Mouse (Mus musculus): ENCODE measurements around the gene Rnf149. TPM values are rescaled to one million over a fixed set of nuclear protein-coding genes. Genes with fewer than 3 reads are reported as not detected.
"Not testable (repeated sequence)": the region's sequence is repeated elsewhere in the genome, so short reads cannot be mapped to it uniquely, and the experiment has no call there.

The Rnf149 gene
- polyA plus RNA-seq, 1 experiment, result 35.4 TPM

- Histone ChIP-seq H3K4me3 (ENCODE audit: low read depth, low read length) (0 out of 2 replicates have a peak overlapping the region, but pooled peaks have one; percentile 14), H3K4me1 (ENCODE audit: control insufficient read depth, insufficient read depth, low read length) (no peaks in the 10 kb centered on the region), H3K36me3 (ENCODE audit: control insufficient read depth, insufficient read depth, low read length, poor library complexity, severe bottlenecking) (no peaks in the 10 kb centered on the region), H3K9me3 (replicated peaks; ENCODE audit: control insufficient read depth, insufficient read depth, low read length, poor library complexity, severe bottlenecking) (no peaks in the 10 kb centered on the region), H3K27ac (ENCODE audit: insufficient read depth, low read length) (peak overlapping the region; percentile 53; the same call in 1 of the 2 replicates), H3K27me3 (ENCODE audit: control insufficient read depth, insufficient read depth, low read length, poor library complexity, severe bottlenecking) (no peaks in the 10 kb centered on the region), H3K9ac (ENCODE audit: low read depth, poor library complexity, severe bottlenecking) (peak overlapping the region; percentile 25; the same call in 1 of the 2 replicates)
- TF ChIP-seq POLR2A (IDR thresholded peaks at IDR 0.05; ENCODE audit: insufficient read depth, low read length) (no peak), CTCF (IDR thresholded peaks at IDR 0.05; ENCODE audit: low read depth, low read length) (peak; percentile 19), EP300 (IDR thresholded peaks at IDR 0.05; ENCODE audit: insufficient read depth, low read depth, low read length) (no peak)
Observed at GRCm38 (mm10) chr1:39614462-39615279, 37.5 kb upstream of the Rnf149 start.

- peaks cover 3% of the 10 kb centered on the region for H3K4me1 ChIP-seq (ENCODE audit: control insufficient read depth, insufficient read depth, low read length)
- no peak overlapping the region for H3K27ac ChIP-seq (ENCODE audit: insufficient read depth, low read length)
Observed at GRCm38 (mm10) chr1:39613061-39613460, 35.9 kb upstream of the Rnf149 start.

GRCm38 (mm10) chr1:39612491-39612890, 35.3 kb upstream of the Rnf149 start:
- no peaks in the 10 kb centered on the region for H3K36me3 ChIP-seq (ENCODE audit: control insufficient read depth, insufficient read depth, low read length, poor library complexity, severe bottlenecking)
- H3K4me3 ChIP-seq (ENCODE audit: low read depth, low read length), result no peak overlapping the region

More at GRCm38 (mm10) chr1:39613061-39613460, 35.9 kb upstream of the Rnf149 start:
- H3K36me3 ChIP-seq (ENCODE audit: control insufficient read depth, insufficient read depth, low read length, poor library complexity, severe bottlenecking), result no peaks in the 10 kb centered on the region
- no peak overlapping the region for H3K4me3 ChIP-seq (ENCODE audit: low read depth, low read length)
- no peak overlapping the region for H3K9ac ChIP-seq (ENCODE audit: low read depth, poor library complexity, severe bottlenecking)
- TF ChIP-seq POLR2A (IDR thresholded peaks at IDR 0.05; ENCODE audit: insufficient read depth, low read length) (no peak), EP300 (IDR thresholded peaks at IDR 0.05; ENCODE audit: insufficient read depth, low read depth, low read length) (no peak), CTCF (IDR thresholded peaks at IDR 0.05; ENCODE audit: low read depth, low read length) (no peak)
- no peaks in the 10 kb centered on the region for H3K27me3 ChIP-seq (ENCODE audit: control insufficient read depth, insufficient read depth, low read length, poor library complexity, severe bottlenecking)
- H3K9me3 ChIP-seq (replicated peaks; ENCODE audit: control insufficient read depth, insufficient read depth, low read length, poor library complexity, severe bottlenecking), result no peaks in the 10 kb centered on the region

GRCm38 (mm10) chr1:39608534-39608933, 31.3 kb upstream of the Rnf149 start:
- Histone ChIP-seq H3K27me3 (ENCODE audit: control insufficient read depth, insufficient read depth, low read length, poor library complexity, severe bottlenecking) (no peaks in the 10 kb centered on the region), H3K27ac (ENCODE audit: insufficient read depth, low read length) (no peak overlapping the region), H3K36me3 (ENCODE audit: control insufficient read depth, insufficient read depth, low read length, poor library complexity, severe bottlenecking) (no peaks in the 10 kb centered on the region), H3K4me1 (ENCODE audit: control insufficient read depth, insufficient read depth, low read length) (peaks cover 3% of the 10 kb centered on the region), H3K9ac (ENCODE audit: low read depth, poor library complexity, severe bottlenecking) (no peak overlapping the region), H3K4me3 (ENCODE audit: low read depth, low read length) (no peak overlapping the region), H3K9me3 (replicated peaks; ENCODE audit: control insufficient read depth, insufficient read depth, low read length, poor library complexity, severe bottlenecking) (no peaks in the 10 kb centered on the region)
- TF ChIP-seq CTCF (IDR thresholded peaks at IDR 0.05; ENCODE audit: low read depth, low read length), result no peak
- no peak for TF ChIP-seq EP300 (IDR thresholded peaks at IDR 0.05; ENCODE audit: insufficient read depth, low read depth, low read length)
- no peak for TF ChIP-seq POLR2A (IDR thresholded peaks at IDR 0.05; ENCODE audit: insufficient read depth, low read length)

More at GRCm38 (mm10) chr1:39612491-39612890, 35.3 kb upstream of the Rnf149 start:
- no peaks in the 10 kb centered on the region for H3K27me3 ChIP-seq (ENCODE audit: control insufficient read depth, insufficient read depth, low read length, poor library complexity, severe bottlenecking)
- no peak overlapping the region for H3K27ac ChIP-seq (ENCODE audit: insufficient read depth, low read length)
- H3K9me3 ChIP-seq (replicated peaks; ENCODE audit: control insufficient read depth, insufficient read depth, low read length, poor library complexity, severe bottlenecking), result no peaks in the 10 kb centered on the region
- no peak for TF ChIP-seq CTCF (IDR thresholded peaks at IDR 0.05; ENCODE audit: low read depth, low read length)
- TF ChIP-seq EP300 (IDR thresholded peaks at IDR 0.05; ENCODE audit: insufficient read depth, low read depth, low read length), result no peak
- TF ChIP-seq POLR2A (IDR thresholded peaks at IDR 0.05; ENCODE audit: insufficient read depth, low read length), result no peak
- no peak overlapping the region for H3K9ac ChIP-seq (ENCODE audit: low read depth, poor library complexity, severe bottlenecking)
- H3K4me1 ChIP-seq (ENCODE audit: control insufficient read depth, insufficient read depth, low read length), result peaks cover 3% of the 10 kb centered on the region

- Histone ChIP-seq H3K27ac (ENCODE audit: insufficient read depth, low read length) (no peak overlapping the region), H3K9ac (ENCODE audit: low read depth, poor library complexity, severe bottlenecking) (no peak overlapping the region), H3K27me3 (ENCODE audit: control insufficient read depth, insufficient read depth, low read length, poor library complexity, severe bottlenecking) (no peaks in the 10 kb centered on the region), H3K36me3 (ENCODE audit: control insufficient read depth, insufficient read depth, low read length, poor library complexity, severe bottlenecking) (no peaks in the 10 kb centered on the region), H3K9me3 (replicated peaks; ENCODE audit: control insufficient read depth, insufficient read depth, low read length, poor library complexity, severe bottlenecking) (no peaks in the 10 kb centered on the region), H3K4me3 (ENCODE audit: low read depth, low read length) (no peak overlapping the region), H3K4me1 (ENCODE audit: control insufficient read depth, insufficient read depth, low read length) (no peaks in the 10 kb centered on the region)
- TF ChIP-seq EP300 (IDR thresholded peaks at IDR 0.05; ENCODE audit: insufficient read depth, low read depth, low read length) (no peak), POLR2A (IDR thresholded peaks at IDR 0.05; ENCODE audit: insufficient read depth, low read length) (no peak), CTCF (IDR thresholded peaks at IDR 0.05; ENCODE audit: low read depth, low read length) (no peak)
Observed at GRCm38 (mm10) chr1:39602477-39602876, 25.3 kb upstream of the Rnf149 start.

GRCm38 (mm10) chr1:39598726-39599125, 21.5 kb upstream of the Rnf149 start:
- no peak overlapping the region for H3K27ac ChIP-seq (ENCODE audit: insufficient read depth, low read length)
- no peaks in the 10 kb centered on the region for H3K27me3 ChIP-seq (ENCODE audit: control insufficient read depth, insufficient read depth, low read length, poor library complexity, severe bottlenecking)
- H3K9me3 ChIP-seq (replicated peaks; ENCODE audit: control insufficient read depth, insufficient read depth, low read length, poor library complexity, severe bottlenecking), result no peaks in the 10 kb centered on the region
- H3K9ac ChIP-seq (ENCODE audit: low read depth, poor library complexity, severe bottlenecking), result no peak overlapping the region
- TF ChIP-seq CTCF (IDR thresholded peaks at IDR 0.05; ENCODE audit: low read depth, low read length), result no peak
- no peak for TF ChIP-seq EP300 (IDR thresholded peaks at IDR 0.05; ENCODE audit: insufficient read depth, low read depth, low read length)
- TF ChIP-seq POLR2A (IDR thresholded peaks at IDR 0.05; ENCODE audit: insufficient read depth, low read length), result no peak
- H3K4me3 ChIP-seq (ENCODE audit: low read depth, low read length), result no peak overlapping the region
- no peaks in the 10 kb centered on the region for H3K36me3 ChIP-seq (ENCODE audit: control insufficient read depth, insufficient read depth, low read length, poor library complexity, severe bottlenecking)
- H3K4me1 ChIP-seq (ENCODE audit: control insufficient read depth, insufficient read depth, low read length), result no peaks in the 10 kb centered on the region

GRCm38 (mm10) chr1:39597135-39597534, 19.9 kb upstream of the Rnf149 start:
- H3K9me3 ChIP-seq (replicated peaks; ENCODE audit: control insufficient read depth, insufficient read depth, low read length, poor library complexity, severe bottlenecking); H3K4me1 ChIP-seq (ENCODE audit: control insufficient read depth, insufficient read depth, low read length); H3K36me3 ChIP-seq (ENCODE audit: control insufficient read depth, insufficient read depth, low read length, poor library complexity, severe bottlenecking); H3K9ac ChIP-seq (ENCODE audit: low read depth, poor library complexity, severe bottlenecking); H3K4me3 ChIP-seq (ENCODE audit: low read depth, low read length); H3K27me3 ChIP-seq (ENCODE audit: control insufficient read depth, insufficient read depth, low read length, poor library complexity, severe bottlenecking); H3K27ac ChIP-seq (ENCODE audit: insufficient read depth, low read length): not testable (repeated sequence)
